Mouse (Mus musculus) CD8-positive naive resting alpha-beta T cell, adult 57 days (primary cell): ENCODE data around the gene Glt1d1. TPM values are rescaled to one million over a fixed set of nuclear protein-coding genes. Genes with fewer than 3 reads are reported as not detected.

Source experiments
- total RNA-seq: library from RNA; stranded (reverse); gene quantifications from one replicate; pipeline ENCODE4 v1.2.4, GENCODE M21; 2023

Gene Glt1d1
- total RNA-seq = not detected

GRCm38 (mm10) chr5:127632167-127633145 is at the start of gene Glt1d1, which contains the start of gene Slc15a4:
Glt1d1 (plus strand) TSS chr5:127632262.
Slc15a4 (minus strand) TSS chr5:127632897.

Other genes starting within 250 kb of the Glt1d1 start
- 36.2 TPM for gene Slc15a4, start 635 bp downstream of the Glt1d1 start, total RNA-seq